Comparison of ENCODE assay signal across 9 mouse cellular contexts in the genomic region with DNA sequence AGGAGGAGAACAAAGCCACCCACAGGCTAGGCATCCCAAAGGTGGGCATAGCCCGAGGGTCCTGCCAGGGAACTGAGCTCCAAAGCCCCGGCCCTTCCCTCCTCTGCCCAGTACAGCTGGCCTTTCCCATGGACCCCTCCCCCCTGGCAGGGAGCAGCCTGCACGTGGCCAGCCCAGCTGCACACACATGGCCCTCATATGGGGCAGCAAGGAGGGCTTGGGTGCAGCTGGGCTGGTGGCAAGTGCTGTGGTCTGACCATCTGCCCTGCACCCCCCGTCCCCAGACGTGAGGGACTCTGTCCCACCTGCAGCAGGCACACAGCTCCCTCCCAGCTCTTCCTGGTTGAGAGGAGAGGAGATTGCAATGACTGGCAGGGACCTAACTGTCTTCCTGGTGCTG. TPM values are rescaled to one million over a fixed set of nuclear protein-coding genes. Genes with fewer than 3 reads are reported as not detected.
DNase-seq lines count a peak whose midpoint lies in the region; ATAC-seq and TF ChIP-seq lines count a peak whose summit lies in the region.
"Had no signal": no experiment of that assay in that cellular context is flagged by ENCODE, and none has a peak within 500 bp of the region (broad histone marks: within the 10 kb centered on the region; RNA-seq: fewer than 3 reads in every experiment).

No protein-coding gene starts in this region.

- H3K9ac ChIP-seq in forebrain, embryonic 13.5 days, result no peak overlapping the region
- no peak overlapping the region for H3K9ac ChIP-seq in forebrain, embryonic 11.5 days (ENCODE audit: low read length)
- H3K9ac ChIP-seq in hindbrain, embryonic 15.5 days, result no peak overlapping the region

- no peaks in the 10 kb centered on the region for H3K9me3 ChIP-seq in forebrain, embryonic 13.5 days (replicated peaks)
- H3K9me3 ChIP-seq in forebrain, embryonic 11.5 days (ENCODE audit: control insufficient read depth, low read length), result no peaks in the 10 kb centered on the region
- H3K9me3 ChIP-seq in hindbrain, embryonic 15.5 days, result no peaks in the 10 kb centered on the region

- peaks cover 42% of the 10 kb centered on the region for H3K4me1 ChIP-seq in forebrain, embryonic 13.5 days
- H3K4me1 ChIP-seq in forebrain, embryonic 11.5 days (replicated peaks; ENCODE audit: control insufficient read depth, insufficient read depth, low read length), result peaks cover 18% of the 10 kb centered on the region
- peaks cover 39% of the 10 kb centered on the region for H3K4me1 ChIP-seq in hindbrain, embryonic 15.5 days (replicated peaks)

- no peak for TF ChIP-seq CTCF in brain, embryonic 14.5 days (IDR thresholded peaks at IDR 0.05; ENCODE audit: borderline replicate concordance, extremely low read depth, insufficient read depth, insufficient read length)

- TF ChIP-seq POLR2A in brain, embryonic 14.5 days (IDR thresholded peaks at IDR 0.05; ENCODE audit: borderline replicate concordance, extremely low read depth, insufficient read depth, insufficient read length, poor library complexity, severe bottlenecking), result no peak

- H3K27ac ChIP-seq in forebrain, embryonic 13.5 days, result no peak overlapping the region
- H3K27ac ChIP-seq in forebrain, embryonic 11.5 days (ENCODE audit: low read depth, low read length), result no peak overlapping the region
- H3K27ac ChIP-seq in hindbrain, embryonic 15.5 days (replicated peaks), result no peak overlapping the region

- 33% methylated on average over 5 of the region's 5 CpGs for WGBS in forebrain, embryonic 13.5 days
- 38% methylated on average over 5 of the region's 5 CpGs for WGBS in forebrain, embryonic 11.5 days
- 13% methylated on average over 5 of the region's 5 CpGs for WGBS in hindbrain, embryonic 15.5 days

- peaks cover 35% of the 10 kb centered on the region for H3K27me3 ChIP-seq in forebrain, embryonic 13.5 days
- H3K27me3 ChIP-seq in forebrain, embryonic 11.5 days (ENCODE audit: control insufficient read depth, insufficient read depth, low read length), result peaks cover 7% of the 10 kb centered on the region
- H3K27me3 ChIP-seq in hindbrain, embryonic 15.5 days, result peaks cover 37% of the 10 kb centered on the region

- no peak for DNase-seq in forebrain, embryonic 11.5 days (ENCODE audit: low spot score)
- peak; percentile 78 for DNase-seq in left cerebral cortex, postnatal 4 days
- DNase-seq in left cerebral cortex, postnatal 25 days (ENCODE audit: low spot score in 2 of 2), result no peak
- DNase-seq in brain, embryonic 14.5 days (ENCODE audit: low read depth), result peak; percentile 47
- no peak for DNase-seq in right cerebral cortex, adult 18-20 months
- DNase-seq in urinary bladder, postnatal 10 days (ENCODE audit: low spot score), result no peak

- no peaks in the 10 kb centered on the region for H3K36me3 ChIP-seq in forebrain, embryonic 13.5 days (ENCODE audit: poor library complexity, severe bottlenecking)
- H3K36me3 ChIP-seq in forebrain, embryonic 11.5 days (ENCODE audit: control insufficient read depth, insufficient read depth, low read length), result no peaks in the 10 kb centered on the region
- no peaks in the 10 kb centered on the region for H3K36me3 ChIP-seq in hindbrain, embryonic 15.5 days

- no peak; the same call in 1 of the 2 replicates for ATAC-seq in forebrain, embryonic 13.5 days
- no peak for ATAC-seq in forebrain, embryonic 11.5 days (replicated peaks; ENCODE audit: low FRiP score)
- ATAC-seq in hindbrain, embryonic 15.5 days (ENCODE audit: low FRiP score, low read depth), result peak; percentile 51; the same call in 1 of the 2 replicates

- no peak overlapping the region for H3K4me3 ChIP-seq in forebrain, embryonic 13.5 days
- H3K4me3 ChIP-seq in forebrain, embryonic 11.5 days (ENCODE audit: low read depth, low read length), result no peak overlapping the region
- H3K4me3 ChIP-seq in hindbrain, embryonic 15.5 days, result no peak overlapping the region
- H3K4me3 ChIP-seq: erythroblast, embryonic 14.5 days had no signal

- H3K4me2 ChIP-seq in forebrain, embryonic 13.5 days, result peak overlapping the region; percentile 15; the same call in 1 of the 2 replicates
- H3K4me2 ChIP-seq in forebrain, embryonic 11.5 days (ENCODE audit: low read depth, low read length, severe bottlenecking), result no peak overlapping the region
- H3K4me2 ChIP-seq in hindbrain, embryonic 15.5 days, result peak overlapping the region; percentile 7; the same call in 1 of the 2 replicates

- intact Hi-C loops in left cerebral cortex, postnatal 4 days (cut with DNase I), result no loop called here
- intact Hi-C loops in left cerebral cortex, postnatal 25 days (cut with DNase I), result no loop called here

RNA-seq across cellular contexts. Expression of a gene that starts 4.5 kb away (rescaled TPM):
- 2.9 and 4.5 TPM in 2 replicates for polyA plus RNA-seq in forebrain, embryonic 13.5 days (2015; fragmentation: Nextera tagmentation; extraction: Ambion mirVana)
- polyA plus RNA-seq in forebrain, embryonic 11.5 days (2014; fragmentation: Nextera tagmentation; extraction: Ambion mirVana), result 10.8 and 11.8 TPM in 2 replicates
- total RNA-seq in left cerebral cortex, postnatal 4 days (2021), result 1 to 10 TPM; 1.8 TPM
- 1 to 10 TPM; 1.4 to 1.8 TPM for total RNA-seq in left cerebral cortex, postnatal 25 days (2021)
- 2.7 and 3.7 TPM in 2 replicates for polyA plus RNA-seq in brain, embryonic 14.5 days (2012; rRNA removed)
- 3.7 and 4.2 TPM in 2 replicates for polyA plus RNA-seq in hindbrain, embryonic 15.5 days (2015; fragmentation: Nextera tagmentation; extraction: Ambion mirVana)
- polyA plus RNA-seq: erythroblast, embryonic 14.5 days had no signal

Comparison
In these comparisons a context has a peak if more than half of its experiments do, and no peak if none do; other contexts are left out.
1. DNase-seq: peak in left cerebral cortex, postnatal 4 days (single experiment) and brain, embryonic 14.5 days (single experiment); none in forebrain, embryonic 11.5 days (single experiment), left cerebral cortex, postnatal 25 days (0 of 2), right cerebral cortex, adult 18-20 months (single experiment) and urinary bladder, postnatal 10 days (single experiment).